Mouse (Mus musculus): ENCODE measurements around the gene Kif7. TPM values are rescaled to one million over a fixed set of nuclear protein-coding genes. Genes with fewer than 3 reads are reported as not detected.

Gene Kif7
- polyA plus RNA-seq, 1 experiment: 1.5 TPM

DNA sequence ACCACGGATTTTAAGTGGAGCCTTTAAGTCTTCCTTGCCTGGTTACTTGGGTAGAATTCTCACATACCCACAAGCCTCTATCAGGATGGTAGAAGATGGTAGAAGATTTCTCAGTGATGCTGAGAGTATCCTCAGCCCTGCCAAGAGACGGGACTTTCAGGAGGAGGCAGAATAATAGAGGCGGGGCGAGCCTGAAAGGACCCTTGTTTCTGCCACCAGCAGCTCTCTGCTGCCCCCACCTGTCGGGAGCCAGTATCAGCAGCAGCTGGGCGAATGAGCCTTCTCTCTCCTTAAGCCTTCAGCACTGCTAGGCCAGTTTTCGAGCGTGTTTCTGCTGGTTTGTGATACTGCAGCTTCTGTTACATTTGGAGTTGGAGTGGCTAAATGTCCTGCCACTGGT, 13.6 kb upstream of the Kif7 start:
- H3K4me1 ChIP-seq (ENCODE audit: control insufficient read depth, insufficient read depth, low read length): no peaks in the 10 kb centered on the region
- TF ChIP-seq CTCF (IDR thresholded peaks at IDR 0.05; ENCODE audit: extremely low read depth, insufficient read depth, low read length) (peak; percentile 82), POLR2A (IDR thresholded peaks at IDR 0.05; ENCODE audit: extremely low read depth, insufficient read depth, low read length) (no peak)
- no peak overlapping the region for H3K4me3 ChIP-seq (ENCODE audit: insufficient read depth, low read length)
- no peak overlapping the region for H3K27ac ChIP-seq (ENCODE audit: insufficient read depth, low read length)

DNA sequence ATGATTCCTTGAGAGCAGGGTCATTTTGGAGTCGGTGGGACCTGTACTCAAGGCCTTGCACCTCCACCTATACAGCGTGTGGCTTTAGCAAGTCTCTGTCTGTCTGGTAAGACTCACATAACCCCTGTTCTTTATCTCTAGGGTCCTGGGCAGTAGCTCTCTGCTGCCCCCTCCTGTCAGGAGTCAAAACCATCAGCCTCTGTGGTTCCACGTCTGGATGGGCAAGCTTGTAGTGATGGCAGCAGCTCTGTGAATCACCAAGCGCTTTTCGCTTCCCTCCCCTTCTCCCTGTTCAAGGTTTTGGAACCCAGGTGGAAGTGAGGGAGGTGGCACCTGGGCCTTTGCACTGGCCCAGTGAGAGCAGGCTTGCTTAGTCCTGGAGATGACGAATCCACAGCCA, 12.7 kb upstream of the Kif7 start:
- Histone ChIP-seq H3K4me3 (ENCODE audit: insufficient read depth, low read length) (no peak overlapping the region), H3K27ac (ENCODE audit: insufficient read depth, low read length) (no peak overlapping the region), H3K4me1 (ENCODE audit: control insufficient read depth, insufficient read depth, low read length) (no peaks in the 10 kb centered on the region)
- no peak for TF ChIP-seq POLR2A (IDR thresholded peaks at IDR 0.05; ENCODE audit: extremely low read depth, insufficient read depth, low read length)
- peak; percentile 74 for TF ChIP-seq CTCF (IDR thresholded peaks at IDR 0.05; ENCODE audit: extremely low read depth, insufficient read depth, low read length)

GRCm38 (mm10) chr7:79727091-79727490, 11.6 kb upstream of the Kif7 start:
- H3K27ac ChIP-seq (ENCODE audit: insufficient read depth, low read length): no peak overlapping the region
- no peak overlapping the region for H3K4me3 ChIP-seq (ENCODE audit: insufficient read depth, low read length)
- H3K4me1 ChIP-seq (ENCODE audit: control insufficient read depth, insufficient read depth, low read length): no peaks in the 10 kb centered on the region
- TF ChIP-seq CTCF (IDR thresholded peaks at IDR 0.05; ENCODE audit: extremely low read depth, insufficient read depth, low read length) (peak; percentile 76), POLR2A (IDR thresholded peaks at IDR 0.05; ENCODE audit: extremely low read depth, insufficient read depth, low read length) (no peak)

DNA sequence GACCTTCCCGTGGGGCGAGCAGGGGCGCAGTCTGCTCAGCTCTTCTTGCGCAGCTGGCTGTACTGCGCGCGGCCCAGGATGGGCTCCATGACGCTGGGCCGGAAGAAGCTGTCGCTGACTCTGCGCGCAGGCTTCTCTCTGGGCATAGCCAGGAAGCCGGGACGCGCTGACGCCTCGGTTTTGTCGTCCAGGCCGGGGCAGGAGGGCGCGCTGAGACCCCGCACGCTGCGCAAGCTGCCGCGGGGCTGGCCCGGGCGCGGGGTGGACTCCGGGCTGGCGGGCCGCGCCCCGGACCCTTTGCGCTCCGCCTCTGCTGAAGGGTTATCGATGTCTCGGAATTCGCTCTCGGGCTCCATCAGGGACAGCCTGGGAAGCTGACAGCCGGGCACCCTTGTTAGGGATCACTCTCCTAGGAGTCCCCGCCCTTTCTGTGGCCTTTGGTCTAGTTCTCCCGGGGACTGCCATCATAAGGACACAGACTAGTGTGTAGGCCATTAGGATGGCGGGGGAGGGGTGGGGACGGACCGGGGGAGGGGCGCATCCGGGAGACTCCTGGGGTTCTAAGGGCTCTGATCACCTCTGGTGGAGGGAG, 6.0 kb upstream of the Kif7 start:
- no peaks in the 10 kb centered on the region for H3K4me1 ChIP-seq (ENCODE audit: control insufficient read depth, insufficient read depth, low read length)
- no peak for TF ChIP-seq CTCF (IDR thresholded peaks at IDR 0.05; ENCODE audit: extremely low read depth, insufficient read depth, low read length)
- TF ChIP-seq POLR2A (IDR thresholded peaks at IDR 0.05; ENCODE audit: extremely low read depth, insufficient read depth, low read length): peak; percentile 19; the same call in 1 of the 2 replicates
- H3K4me3 ChIP-seq (ENCODE audit: insufficient read depth, low read length): peak overlapping the region; percentile 38
- no peak overlapping the region for H3K27ac ChIP-seq (ENCODE audit: insufficient read depth, low read length)

GRCm38 (mm10) chr7:79710831-79711230, 4.7 kb downstream of the Kif7 start:
- H3K4me1 ChIP-seq (ENCODE audit: control insufficient read depth, insufficient read depth, low read length): no peaks in the 10 kb centered on the region
- H3K4me3 ChIP-seq (ENCODE audit: insufficient read depth, low read length): peak overlapping the region; percentile 57
- TF ChIP-seq CTCF (IDR thresholded peaks at IDR 0.05; ENCODE audit: extremely low read depth, insufficient read depth, low read length): no peak
- no peak for TF ChIP-seq POLR2A (IDR thresholded peaks at IDR 0.05; ENCODE audit: extremely low read depth, insufficient read depth, low read length)
- no peak overlapping the region for H3K27ac ChIP-seq (ENCODE audit: insufficient read depth, low read length)

- Histone ChIP-seq H3K27ac (ENCODE audit: insufficient read depth, low read length) (no peak overlapping the region), H3K4me1 (ENCODE audit: control insufficient read depth, insufficient read depth, low read length) (no peaks in the 10 kb centered on the region), H3K4me3 (ENCODE audit: insufficient read depth, low read length) (peak overlapping the region; percentile 57)
- TF ChIP-seq POLR2A (IDR thresholded peaks at IDR 0.05; ENCODE audit: extremely low read depth, insufficient read depth, low read length) (peak; percentile 52; the same call in 1 of the 2 replicates), CTCF (IDR thresholded peaks at IDR 0.05; ENCODE audit: extremely low read depth, insufficient read depth, low read length) (no peak)
Observed at GRCm38 (mm10) chr7:79710130-79710607, 5.4 kb downstream of the Kif7 start.

DNA sequence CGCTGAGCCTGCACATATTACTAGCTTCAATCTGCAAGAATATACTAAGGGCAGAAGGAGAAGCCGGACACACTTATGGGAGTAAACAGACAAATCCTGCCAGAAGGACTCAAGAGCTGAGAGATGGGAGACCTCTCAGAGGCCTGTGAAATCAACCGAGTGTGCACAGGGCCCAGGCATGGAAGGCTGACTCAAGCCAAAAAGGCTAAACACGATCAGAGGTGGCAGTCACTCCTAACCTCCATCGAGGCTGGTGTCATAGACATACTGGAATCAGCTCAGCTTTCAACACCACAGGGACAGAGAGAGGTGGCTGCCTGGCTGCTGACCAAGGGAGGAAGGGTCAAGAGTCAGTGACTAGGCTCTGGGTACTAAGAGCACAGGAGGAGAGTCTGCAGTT, 10.3 kb downstream of the Kif7 start:
- H3K4me1 ChIP-seq (ENCODE audit: control insufficient read depth, insufficient read depth, low read length): no peaks in the 10 kb centered on the region
- no peak overlapping the region for H3K4me3 ChIP-seq (ENCODE audit: insufficient read depth, low read length)
- no peak for TF ChIP-seq POLR2A (IDR thresholded peaks at IDR 0.05; ENCODE audit: extremely low read depth, insufficient read depth, low read length)
- TF ChIP-seq CTCF (IDR thresholded peaks at IDR 0.05; ENCODE audit: extremely low read depth, insufficient read depth, low read length): no peak
- H3K27ac ChIP-seq (ENCODE audit: insufficient read depth, low read length): no peak overlapping the region

DNA sequence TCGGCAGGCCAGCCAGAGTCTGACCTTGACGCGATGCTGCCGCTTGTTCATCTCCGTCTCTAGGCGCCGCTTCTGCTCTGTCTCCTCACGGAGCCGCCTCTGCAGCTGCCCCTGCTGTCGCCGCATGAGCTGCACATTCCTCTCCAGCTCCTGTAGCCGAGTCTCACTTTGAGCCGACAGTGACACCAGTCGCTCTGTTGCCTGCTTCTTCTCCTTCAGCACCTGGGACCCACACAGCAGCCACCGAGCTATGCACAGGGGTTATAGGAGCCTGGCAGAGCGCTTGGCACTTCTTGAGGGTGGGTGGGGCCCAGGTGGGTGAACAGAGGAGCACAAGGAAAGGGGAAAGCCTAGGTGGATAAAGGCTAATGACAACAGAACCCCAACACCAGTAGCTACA, 12.8 kb downstream of the Kif7 start:
- TF ChIP-seq POLR2A (IDR thresholded peaks at IDR 0.05; ENCODE audit: extremely low read depth, insufficient read depth, low read length) (no peak), CTCF (IDR thresholded peaks at IDR 0.05; ENCODE audit: extremely low read depth, insufficient read depth, low read length) (no peak)
- H3K27ac ChIP-seq (ENCODE audit: insufficient read depth, low read length): no peak overlapping the region
- no peaks in the 10 kb centered on the region for H3K4me1 ChIP-seq (ENCODE audit: control insufficient read depth, insufficient read depth, low read length)
- no peak overlapping the region for H3K4me3 ChIP-seq (ENCODE audit: insufficient read depth, low read length)

GRCm38 (mm10) chr7:79696495-79696894, 19.0 kb downstream of the Kif7 start:
- H3K4me1 ChIP-seq (ENCODE audit: control insufficient read depth, insufficient read depth, low read length): no peaks in the 10 kb centered on the region
- no peak overlapping the region for H3K27ac ChIP-seq (ENCODE audit: insufficient read depth, low read length)
- TF ChIP-seq POLR2A (IDR thresholded peaks at IDR 0.05; ENCODE audit: extremely low read depth, insufficient read depth, low read length): no peak
- TF ChIP-seq CTCF (IDR thresholded peaks at IDR 0.05; ENCODE audit: extremely low read depth, insufficient read depth, low read length): no peak
- H3K4me3 ChIP-seq (ENCODE audit: insufficient read depth, low read length): no peak overlapping the region

GRCm38 (mm10) chr7:79680231-79680630, 35.3 kb downstream of the Kif7 start:
- no peak overlapping the region for H3K4me3 ChIP-seq (ENCODE audit: insufficient read depth, low read length)
- TF ChIP-seq POLR2A (IDR thresholded peaks at IDR 0.05; ENCODE audit: extremely low read depth, insufficient read depth, low read length) (no peak), CTCF (IDR thresholded peaks at IDR 0.05; ENCODE audit: extremely low read depth, insufficient read depth, low read length) (no peak)
- H3K4me1 ChIP-seq (ENCODE audit: control insufficient read depth, insufficient read depth, low read length): no peaks in the 10 kb centered on the region
- H3K27ac ChIP-seq (ENCODE audit: insufficient read depth, low read length): no peak overlapping the region
